Mouse (Mus musculus) liver, embryonic 15.5 days (tissue): ENCODE data around the gene Tnfrsf13b. TPM values are rescaled to one million over a fixed set of nuclear protein-coding genes. Genes with fewer than 3 reads are reported as not detected.

Experiments
- ATAC-seq: fragments of 200-750 bp; cut with Nextera tagmentation; 2 replicates; pipeline ENCODE4 v1.8.0; 2017; ENCODE audit warnings: moderate number of reproducible peaks, mild to moderate bottlenecking, moderate library complexity; ENCODE audit not compliant: insufficient read depth
- H3K27ac ChIP-seq: fragments of 300-500 bp; sonication (generic); replicated peaks from 2 replicates; pipeline ENCODE4 v1.5.1; 2015; ENCODE audit warnings: mild to moderate bottlenecking, inconsistent platforms
- H3K27me3 ChIP-seq: fragments of 300-500 bp; sonication (generic); 2 replicates; pipeline ENCODE4 v1.6.1; 2015; ENCODE audit warnings: mild to moderate bottlenecking, inconsistent platforms
- H3K36me3 ChIP-seq: fragments of 300-500 bp; sonication (generic); replicated peaks from 2 replicates; pipeline ENCODE4 v1.6.1; 2015; ENCODE audit warnings: moderate library complexity, mild to moderate bottlenecking, inconsistent platforms
- H3K4me1 ChIP-seq: fragments of 300-500 bp; sonication (generic); replicated peaks from 2 replicates; pipeline ENCODE4 v1.6.1; 2015; ENCODE audit warnings: inconsistent platforms
- H3K4me2 ChIP-seq: fragments of 300-500 bp; sonication (generic); 2 replicates; pipeline ENCODE4 v1.6.1; 2015; ENCODE audit warnings: moderate library complexity, mild to moderate bottlenecking, inconsistent platforms
- H3K4me3 ChIP-seq: fragments of 300-500 bp; sonication (generic); replicated peaks from 2 replicates; pipeline ENCODE4 v1.5.1; 2015; ENCODE audit warnings: mild to moderate bottlenecking, inconsistent platforms
- H3K9ac ChIP-seq: fragments of 300-500 bp; sonication (generic); 2 replicates; pipeline ENCODE4 v1.6.1; 2015; ENCODE audit warnings: moderate library complexity, mild to moderate bottlenecking, inconsistent platforms
- H3K9me3 ChIP-seq: fragments of 300-500 bp; sonication (generic); replicated peaks from 2 replicates; pipeline ENCODE4 v1.6.1; 2016; ENCODE audit warnings: inconsistent platforms
- WGBS: fragments of 180-500 bp; shearing (Covaris S2); methylation state at CpG from one replicate; pipeline ENCODE4 v1.1.7; 2015; ENCODE audit warnings: mixed read lengths; ENCODE audit not compliant: insufficient replicate concordance; 5-methylcytosine and 5-hydroxymethylcytosine counted together
- polyA plus RNA-seq: library from polyadenylated mRNA; unstranded; fragments of >200 nt; fragmentation: Nextera tagmentation; extraction: Ambion mirVana; gene quantifications from 2 replicates; pipeline ENCODE4 v1.2.1, GENCODE M21; 2015

Tnfrsf13b gene
- polyA plus RNA-seq, 1 experiment from 2014 or later = 4.4 TPM

DNA sequence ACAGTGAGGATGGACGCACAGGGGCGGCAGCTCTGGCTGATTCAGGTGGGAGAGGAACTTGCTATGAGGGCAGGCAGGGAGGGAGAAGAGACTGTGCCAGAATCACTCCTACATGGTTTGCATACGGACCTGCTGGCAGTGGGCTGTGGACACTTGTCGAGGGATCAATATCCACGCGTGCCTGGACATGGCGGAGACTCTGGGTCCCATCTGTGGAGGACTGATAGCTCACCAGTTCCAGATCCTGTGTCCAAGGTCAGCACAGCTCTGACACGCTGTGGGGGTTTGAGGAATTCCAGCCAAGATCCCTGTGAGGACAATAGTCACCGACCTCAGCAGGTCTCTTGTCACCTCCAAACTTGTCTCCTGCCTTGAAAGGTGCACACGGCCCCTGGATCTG is 16.4 kb upstream of the Tnfrsf13b start:
- H3K27ac ChIP-seq = no peak overlapping the region
- no peaks in the 10 kb centered on the region for H3K36me3 ChIP-seq
- no peaks in the 10 kb centered on the region for H3K9me3 ChIP-seq
- peaks cover 6% of the 10 kb centered on the region for H3K27me3 ChIP-seq
- peaks cover 3% of the 10 kb centered on the region; the same call in 1 of the 2 replicates for H3K4me1 ChIP-seq
- WGBS = 70% methylated on average over 10 of the region's 10 CpGs
- ATAC-seq = no peak
- no peak overlapping the region for H3K4me3 ChIP-seq
- no peak overlapping the region for H3K9ac ChIP-seq
- H3K4me2 ChIP-seq = no peak overlapping the region

DNA sequence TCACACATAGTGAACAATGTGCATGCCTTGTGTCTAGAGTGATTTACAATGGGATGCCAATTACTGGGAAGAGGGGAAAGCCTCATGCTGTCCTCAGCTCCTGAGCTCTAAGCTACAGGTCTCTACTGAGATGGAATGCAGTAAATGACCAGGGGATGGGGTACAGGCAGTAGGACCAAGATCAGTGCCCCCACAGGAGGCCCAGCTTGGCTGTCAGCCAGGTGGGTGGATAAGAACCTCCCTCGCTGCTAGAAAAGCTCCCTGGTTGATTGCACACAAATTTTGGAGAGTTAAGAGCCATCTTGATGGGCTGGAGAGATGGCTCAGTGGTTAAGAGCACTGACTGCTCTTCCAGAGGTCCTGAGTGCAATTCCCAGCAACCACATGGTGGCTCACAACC is 15.6 kb upstream of the Tnfrsf13b start:
- Histone ChIP-seq H3K27ac (no peak overlapping the region), H3K9me3 (no peaks in the 10 kb centered on the region), H3K4me3 (no peak overlapping the region), H3K36me3 (no peaks in the 10 kb centered on the region), H3K27me3 (no peaks in the 10 kb centered on the region; the same call in none of the 2 replicates), H3K4me2 (no peak overlapping the region), H3K4me1 (peaks cover 3% of the 10 kb centered on the region; the same call in 1 of the 2 replicates), H3K9ac (no peak overlapping the region)
- ATAC-seq = no peak
- 34% methylated on average over 1 of the region's 1 CpGs for WGBS

- ATAC-seq = no peak
- 72% methylated on average over 4 of the region's 4 CpGs for WGBS
- peaks cover 3% of the 10 kb centered on the region; the same call in 1 of the 2 replicates for H3K4me1 ChIP-seq
- no peaks in the 10 kb centered on the region for H3K36me3 ChIP-seq
- no peak overlapping the region for H3K4me3 ChIP-seq
- H3K27ac ChIP-seq = no peak overlapping the region
- H3K9me3 ChIP-seq = no peaks in the 10 kb centered on the region
- no peak overlapping the region for H3K4me2 ChIP-seq
- H3K27me3 ChIP-seq = no peaks in the 10 kb centered on the region; the same call in 1 of the 2 replicates
- H3K9ac ChIP-seq = no peak overlapping the region
Measured at GRCm38 (mm10) chr11:61111472-61111871, 15.1 kb upstream of the Tnfrsf13b start.

- Histone ChIP-seq H3K27me3 (no peaks in the 10 kb centered on the region; the same call in 1 of the 2 replicates), H3K4me3 (no peak overlapping the region), H3K4me1 (peaks cover 3% of the 10 kb centered on the region; the same call in 1 of the 2 replicates), H3K4me2 (no peak overlapping the region), H3K9me3 (no peaks in the 10 kb centered on the region), H3K27ac (peak overlapping the region; percentile 45; the same call in 1 of the 2 replicates), H3K36me3 (no peaks in the 10 kb centered on the region), H3K9ac (no peak overlapping the region)
- 39% methylated on average over 8 of the region's 8 CpGs for WGBS
- no peak for ATAC-seq
Measured at GRCm38 (mm10) chr11:61112323-61112995, 14.1 kb upstream of the Tnfrsf13b start.

DNA sequence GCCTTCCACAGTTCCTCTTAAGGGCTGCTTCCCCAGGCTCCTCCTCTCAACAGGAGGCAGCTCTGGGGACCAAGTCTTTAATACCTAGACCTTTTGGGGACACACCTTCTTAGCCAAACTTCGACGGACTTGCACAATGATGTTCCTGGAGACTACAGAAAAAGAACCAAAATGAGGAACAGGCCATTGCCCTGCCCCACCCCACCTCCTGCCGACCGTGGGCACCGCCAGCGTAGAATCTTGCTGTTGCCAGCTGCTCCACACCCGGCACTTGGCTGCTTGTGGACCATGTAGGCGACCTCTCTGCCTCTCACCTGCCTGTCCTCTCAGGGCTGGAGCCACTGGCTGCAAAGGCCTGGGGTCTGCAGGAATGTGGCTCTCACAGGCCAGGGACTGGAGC is 10.3 kb upstream of the Tnfrsf13b start:
- no peaks in the 10 kb centered on the region for H3K27me3 ChIP-seq
- WGBS = 30% methylated on average over 8 of the region's 8 CpGs
- H3K4me1 ChIP-seq = no peaks in the 10 kb centered on the region; the same call in 1 of the 2 replicates
- 0 out of 2 replicates have a peak overlapping the region, but pooled peaks have one; percentile 14 for H3K4me2 ChIP-seq
- H3K4me3 ChIP-seq = no peak overlapping the region
- ATAC-seq = no peak
- H3K27ac ChIP-seq = 0 out of 2 replicates have a peak overlapping the region, but pooled peaks have one; percentile 29
- no peaks in the 10 kb centered on the region for H3K9me3 ChIP-seq
- no peaks in the 10 kb centered on the region for H3K36me3 ChIP-seq
- H3K9ac ChIP-seq = no peak overlapping the region

DNA sequence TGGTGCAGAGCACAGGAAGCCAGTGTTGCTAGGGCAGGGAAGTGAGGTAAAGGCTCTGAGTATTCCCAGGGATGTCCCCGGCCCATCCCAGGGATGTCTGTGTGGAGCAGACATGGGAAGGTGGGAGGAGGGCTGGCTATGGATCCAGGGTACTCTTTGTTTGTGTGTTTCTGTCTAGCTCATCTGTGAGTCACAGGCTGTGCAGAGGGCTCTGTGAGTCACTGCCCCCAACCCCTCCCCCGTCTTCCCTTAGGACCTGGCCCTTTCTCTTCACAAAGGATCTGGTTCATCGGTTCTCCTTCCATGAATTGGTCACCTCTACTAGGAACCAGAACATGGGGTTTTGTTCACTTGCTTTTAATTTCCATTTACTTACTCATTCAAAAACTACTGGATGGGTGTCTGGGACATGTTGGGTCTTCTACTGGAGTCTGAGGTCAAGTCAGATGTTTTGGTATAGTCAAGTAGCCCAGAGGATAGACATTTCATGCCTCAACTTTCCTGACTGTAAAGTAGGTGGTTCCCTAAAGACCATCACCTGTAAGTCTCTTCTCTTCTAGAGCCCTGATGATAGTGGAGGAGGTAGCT is 6.5 kb upstream of the Tnfrsf13b start:
- Histone ChIP-seq H3K9ac (no peak overlapping the region), H3K27ac (no peak overlapping the region), H3K9me3 (no peaks in the 10 kb centered on the region), H3K4me1 (no peaks in the 10 kb centered on the region), H3K4me3 (no peak overlapping the region), H3K27me3 (no peaks in the 10 kb centered on the region), H3K36me3 (no peaks in the 10 kb centered on the region), H3K4me2 (no peak overlapping the region)
- no peak for ATAC-seq
- 53% methylated on average over 3 of the region's 3 CpGs for WGBS

DNA sequence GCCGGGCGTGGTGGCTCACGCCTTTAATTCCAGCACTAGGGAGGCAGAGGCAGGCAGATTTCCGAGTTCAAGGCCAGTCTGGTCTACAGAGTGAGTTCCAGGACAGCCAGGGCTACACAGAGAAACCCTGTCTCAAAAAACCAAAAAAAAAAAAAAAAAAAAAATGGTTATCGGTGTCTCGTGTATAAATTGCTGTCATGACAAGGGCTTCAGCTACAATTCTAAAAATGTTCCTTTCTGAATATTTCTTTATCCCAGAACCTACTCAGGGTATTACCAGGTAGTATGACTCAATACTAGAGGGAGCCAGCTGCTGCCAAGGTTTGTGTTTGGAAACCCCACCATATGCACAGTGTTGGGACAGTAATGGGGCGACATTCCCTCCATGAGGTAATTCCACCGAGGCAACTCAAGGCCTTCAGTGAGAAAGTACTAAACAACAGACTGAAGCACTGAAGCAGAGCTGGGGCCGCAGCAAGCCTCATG is 4.2 kb upstream of the Tnfrsf13b start:
- H3K27ac ChIP-seq = no peak overlapping the region

DNA sequence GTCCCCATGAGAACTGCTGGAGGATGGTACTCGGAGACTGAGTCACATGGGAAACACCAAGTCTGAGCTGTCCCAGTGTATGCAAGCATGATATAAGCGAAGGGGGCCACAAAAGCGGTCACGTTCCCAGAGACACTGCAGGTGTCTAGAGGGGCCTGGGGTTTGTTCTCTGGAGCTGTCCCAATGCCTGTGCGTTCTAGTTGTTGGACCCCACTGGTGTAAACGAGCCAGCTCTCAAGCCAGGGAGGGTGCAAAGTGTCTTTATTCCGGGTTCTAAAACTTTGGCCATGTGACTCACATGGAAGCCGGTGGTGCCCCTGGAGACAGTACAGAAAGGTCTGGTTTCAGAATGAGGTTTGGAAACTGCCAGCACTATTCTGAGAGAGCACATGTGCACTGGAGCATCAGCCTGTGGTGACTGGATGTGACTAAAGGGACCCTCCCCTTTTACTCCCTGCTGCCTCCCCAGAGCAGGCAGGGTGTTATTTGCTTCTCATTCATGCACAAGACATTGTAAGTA is 3.7 kb upstream of the Tnfrsf13b start:
- Histone ChIP-seq H3K27me3 (no peaks in the 10 kb centered on the region), H3K4me2 (no peak overlapping the region), H3K36me3 (no peaks in the 10 kb centered on the region), H3K4me1 (no peaks in the 10 kb centered on the region), H3K27ac (no peak overlapping the region), H3K9me3 (no peaks in the 10 kb centered on the region), H3K4me3 (no peak overlapping the region), H3K9ac (no peak overlapping the region)
- ATAC-seq = no peak
- WGBS = 65% methylated on average over 8 of the region's 8 CpGs

More for the DNA sequence above, 4.2 kb upstream of the Tnfrsf13b start:
- no peak for ATAC-seq
- no peak overlapping the region for H3K9ac ChIP-seq
- H3K36me3 ChIP-seq = no peaks in the 10 kb centered on the region
- H3K27me3 ChIP-seq = no peaks in the 10 kb centered on the region
- no peaks in the 10 kb centered on the region for H3K4me1 ChIP-seq
- H3K4me2 ChIP-seq = no peak overlapping the region
- H3K9me3 ChIP-seq = no peaks in the 10 kb centered on the region
- WGBS = 68% methylated on average over 9 of the region's 9 CpGs
- no peak overlapping the region for H3K4me3 ChIP-seq

- H3K9ac ChIP-seq = no peak overlapping the region
- no peaks in the 10 kb centered on the region for H3K36me3 ChIP-seq
- no peak for ATAC-seq
- no peak overlapping the region for H3K4me2 ChIP-seq
- no peak overlapping the region for H3K4me3 ChIP-seq
- H3K27ac ChIP-seq = no peak overlapping the region
- 44% methylated on average over 3 of the region's 3 CpGs for WGBS
- no peaks in the 10 kb centered on the region for H3K27me3 ChIP-seq
- no peaks in the 10 kb centered on the region for H3K4me1 ChIP-seq
- no peaks in the 10 kb centered on the region for H3K9me3 ChIP-seq
Measured at GRCm38 (mm10) chr11:61123886-61124285, 2.7 kb upstream of the Tnfrsf13b start.

GRCm38 (mm10) chr11:61125970-61126369 is 585 bp upstream of the Tnfrsf13b start:
- H3K4me1 ChIP-seq = no peaks in the 10 kb centered on the region
- no peaks in the 10 kb centered on the region for H3K36me3 ChIP-seq
- H3K4me3 ChIP-seq = no peak overlapping the region
- peaks cover 5% of the 10 kb centered on the region; the same call in 1 of the 2 replicates for H3K27me3 ChIP-seq
- no peak overlapping the region for H3K4me2 ChIP-seq
- WGBS = 72% methylated on average over 5 of the region's 5 CpGs
- H3K27ac ChIP-seq = no peak overlapping the region
- H3K9me3 ChIP-seq = no peaks in the 10 kb centered on the region
- ATAC-seq = no peak
- no peak overlapping the region for H3K9ac ChIP-seq

- H3K9ac ChIP-seq = no peak overlapping the region
Measured at GRCm38 (mm10) chr11:61127421-61128055, 983 bp downstream of the Tnfrsf13b start.

More at GRCm38 (mm10) chr11:61127421-61128055, 983 bp downstream of the Tnfrsf13b start:
- H3K27ac ChIP-seq = no peak overlapping the region
- 69% methylated on average over 8 of the region's 8 CpGs for WGBS
- H3K9me3 ChIP-seq = no peaks in the 10 kb centered on the region
- H3K4me1 ChIP-seq = no peaks in the 10 kb centered on the region
- H3K27me3 ChIP-seq = peaks cover 5% of the 10 kb centered on the region; the same call in 1 of the 2 replicates
- ATAC-seq = no peak
- no peaks in the 10 kb centered on the region for H3K36me3 ChIP-seq
- no peak overlapping the region for H3K4me3 ChIP-seq
- no peak overlapping the region for H3K4me2 ChIP-seq
